ENCODE assay signal across 9 mouse cellular contexts in genomic region chr2:28756201-28756600, GRCm38 (mm10). TPM values are rescaled to one million over a fixed set of nuclear protein-coding genes. Genes with fewer than 3 reads are reported as not detected.
DNase-seq lines count a peak whose midpoint lies in the region; TF ChIP-seq lines count a peak whose summit lies in the region.
"Had no signal": no experiment of that assay in that cellular context is flagged by ENCODE, and none has a peak within 500 bp of the region (broad histone marks: within the 10 kb centered on the region; RNA-seq: fewer than 3 reads in every experiment).

No protein-coding gene starts in this region.

- no peaks in the 10 kb centered on the region for H3K79me3 ChIP-seq in C2C12 (ENCODE audit: low read depth)

- TF ChIP-seq POLR2A in bone marrow, adult 2 months (IDR thresholded peaks at IDR 0.05; ENCODE audit: borderline replicate concordance, control insufficient read depth, low read depth, low read length), result no peak

- no peaks in the 10 kb centered on the region for H3K36me3 ChIP-seq in C2C12 (ENCODE audit: control insufficient read depth, insufficient read depth)

- peak; percentile 41 to 70 for DNase-seq in heart, adult 18-20 months
- DNase-seq in heart, postnatal 25 days (ENCODE audit: low spot score), result no peak
- peak; percentile 22 to 30 for DNase-seq in frontal cortex, postnatal 36 days (ENCODE audit: low spot score in 2 of 2)
- DNase-seq in large intestine, adult 2 months (ENCODE audit: low read depth, low spot score), result peak; percentile 10
- peak; percentile 46 to 66 for DNase-seq in lung, postnatal 4 days
- DNase-seq in thymus, postnatal 14 days, result peak; percentile 65

- H3ac ChIP-seq in C2C12 (ENCODE audit: control insufficient read depth, insufficient read length, low read depth), result no peak overlapping the region

- H3K27me3 ChIP-seq in C2C12 (ENCODE audit: control insufficient read depth, insufficient read depth, insufficient read length), result peaks cover 72% of the 10 kb centered on the region

- WGBS in bone marrow, adult 2 months, result 51% methylated on average over 4 of the region's 4 CpGs
- WGBS in large intestine, adult 2 months, result 38% methylated on average over 4 of the region's 4 CpGs

- no peaks in the 10 kb centered on the region for H3K4me1 ChIP-seq in bone marrow, adult 2 months (ENCODE audit: control insufficient read depth, insufficient read depth, low read length)

- intact Hi-C loops in heart, postnatal 25 days (cut with DNase I), result loop anchor here (2.0 to 10.0 kb wide), 4 partner anchors 86 to 849 kb away; partner anchors contain the start of genes Ddx31 and Gtf3c4

- no peaks in the 10 kb centered on the region for H3K79me2 ChIP-seq in C2C12 (ENCODE audit: control insufficient read depth, insufficient read depth)

- no peak overlapping the region for H3K4me3 ChIP-seq in C2C12 (ENCODE audit: insufficient read depth, poor library complexity, severe bottlenecking)
- no peak overlapping the region for H3K4me3 ChIP-seq in bone marrow, adult 2 months (replicated peaks; ENCODE audit: control insufficient read depth, low read depth, low read length)

- no peak overlapping the region for H3K27ac ChIP-seq in bone marrow, adult 2 months (ENCODE audit: control insufficient read depth, insufficient read depth, low read depth, low read length, poor library complexity)
- H3K27ac ChIP-seq: macrophage had no signal

- peak; percentile 27 for TF ChIP-seq CTCF in C2C12 (IDR thresholded peaks at IDR 0.05; ENCODE audit: control insufficient read depth, insufficient read depth, insufficient read length)
- TF ChIP-seq CTCF in bone marrow, adult 2 months (IDR thresholded peaks at IDR 0.05; ENCODE audit: control insufficient read depth, insufficient read depth, low read length), result peak; percentile 63

TF ChIP-seq in C2C12, 6 proteins besides CTCF, POLR2A, EP300 and RAD21:
- TF ChIP-seq MAX (IDR thresholded peaks at IDR 0.05) (no peak), MYOG (IDR thresholded peaks at IDR 0.05; ENCODE audit: control insufficient read depth, extremely low read depth, insufficient read length) (no peak), FOSL1 (IDR thresholded peaks at IDR 0.05; ENCODE audit: insufficient read depth, low read length, poor library complexity, severe bottlenecking) (no peak), CEBPB (IDR thresholded peaks at IDR 0.05; ENCODE audit: low read depth) (no peak), MYOD1 (IDR thresholded peaks at IDR 0.05; ENCODE audit: control insufficient read depth, insufficient read length, low read depth) (no peak), USF1 (IDR thresholded peaks at IDR 0.05; ENCODE audit: low read depth) (no peak)

RNA-seq across cellular contexts. Expression of gene Ak8, which starts 56.2 kb away (rescaled TPM):
- not detected for total RNA-seq in heart, adult 18-20 months (2021)
- total RNA-seq in heart, postnatal 25 days (2021), result not detected
- 0.04 TPM for polyA plus RNA-seq in C2C12 (2012; fragmentation: generic; extraction: Trizol)
- 1.7 TPM in 1 of 2 replicates, not detected in the other for polyA plus RNA-seq in bone marrow, adult 2 months (2011; ENCODE audit: insufficient read depth, insufficient read length, low replicate concordance, missing spikeins)
- 0.11 and 0.19 TPM in 2 replicates for polyA plus RNA-seq in large intestine, adult 2 months (2012; rRNA removed)

RNA-seq across cellular contexts. Expression of gene Spaca9, which starts 56.7 kb away (rescaled TPM):
- total RNA-seq in heart, adult 18-20 months (2021), result not detected
- under 1 TPM in 1 of 2 experiments, not detected in 1; 0.52 TPM for total RNA-seq in heart, postnatal 25 days (2021)
- polyA plus RNA-seq in C2C12 (2012; fragmentation: generic; extraction: Trizol), result 0.96 TPM
- polyA plus RNA-seq in bone marrow, adult 2 months (2011; ENCODE audit: insufficient read depth, insufficient read length, low replicate concordance, missing spikeins), result 2.5 TPM in 1 of 2 replicates, not detected in the other
- polyA plus RNA-seq in large intestine, adult 2 months (2012; rRNA removed), result 0.82 and 1.0 TPM in 2 replicates
